Mouse (Mus musculus) olfactory bulb, adult 2 months (tissue): ENCODE results near the gene Plxnd1.

Experiments
- CTCF ChIP-seq: fragments of 200-500 bp; IDR thresholded peaks from 2 replicates; pipeline ENCODE4 v1.5.1; 2012; ENCODE audit warnings: low read depth, mild to moderate bottlenecking, low read length, moderate library complexity; ENCODE audit not compliant: insufficient read depth
- POLR2A ChIP-seq: fragments of 200-500 bp; IDR thresholded peaks from 2 replicates; pipeline ENCODE4 v1.6.1; 2012; ENCODE audit warnings: mild to moderate bottlenecking, low read depth, low read length, moderate library complexity; ENCODE audit not compliant: insufficient read depth

DNA sequence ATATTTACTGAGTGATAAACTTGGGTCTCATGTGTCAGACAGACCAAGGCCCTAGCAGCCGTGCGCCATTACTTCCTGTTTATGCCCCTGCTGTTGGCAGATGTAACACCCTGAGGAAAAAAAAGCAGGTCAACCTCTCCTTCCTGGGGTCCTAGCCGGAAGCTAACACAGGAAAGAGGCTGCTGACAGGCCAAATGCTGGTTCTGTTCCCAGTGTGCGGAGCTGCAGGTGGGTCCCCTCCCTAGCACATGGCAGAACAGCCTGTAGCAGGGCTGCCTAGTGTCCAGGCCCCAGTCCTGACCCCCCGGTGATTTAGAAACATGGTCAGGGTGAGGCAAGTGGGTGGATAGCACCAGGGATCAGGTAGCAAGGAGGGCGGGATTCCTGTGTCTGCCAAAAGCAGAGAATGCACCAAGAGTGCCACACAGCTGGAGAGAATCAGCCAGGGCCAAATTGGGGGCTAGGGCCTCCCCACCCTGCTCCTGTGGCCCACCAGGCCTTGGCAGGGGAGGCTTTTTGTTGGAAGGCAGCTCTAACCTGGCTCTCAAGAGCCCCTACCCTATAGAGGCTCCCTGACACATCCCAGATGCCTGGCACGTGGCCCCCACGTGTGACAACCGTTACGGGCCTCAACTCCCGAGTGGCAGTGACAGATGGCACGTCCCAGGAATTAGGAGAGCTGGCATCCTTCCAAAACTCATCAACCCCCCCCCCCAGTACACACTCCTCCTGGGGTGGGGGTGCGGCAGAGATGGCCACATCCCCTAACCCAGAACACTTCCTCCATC is 23.3 kb downstream of the Plxnd1 start:
- TF ChIP-seq CTCF (no peak), POLR2A (no peak)
